Mouse (Mus musculus) c-Kit-positive CD71-positive TER-119-positive erythroid progenitor cells, embryonic 14.5 days (primary cell): ENCODE results near the gene Sox14.

ENCODE experiments used
- DNase-seq: peaks from one replicate; pipeline ENCODE4 v3.0.0-alpha.2; 2013; ENCODE audit warnings: low spot score

The Sox14 gene

GRCm38 (mm10) chr9:99875618-99876372, at the start of gene Sox14:
Sox14 (minus strand) TSS chr9:99876170.
- no peak for DNase-seq

GRCm38 (mm10) chr9:99879311-99879710, 3.3 kb upstream of the Sox14 start:
- no peak for DNase-seq

GRCm38 (mm10) chr9:99878588-99878987, 2.6 kb upstream of the Sox14 start:
- no peak for DNase-seq

DNA sequence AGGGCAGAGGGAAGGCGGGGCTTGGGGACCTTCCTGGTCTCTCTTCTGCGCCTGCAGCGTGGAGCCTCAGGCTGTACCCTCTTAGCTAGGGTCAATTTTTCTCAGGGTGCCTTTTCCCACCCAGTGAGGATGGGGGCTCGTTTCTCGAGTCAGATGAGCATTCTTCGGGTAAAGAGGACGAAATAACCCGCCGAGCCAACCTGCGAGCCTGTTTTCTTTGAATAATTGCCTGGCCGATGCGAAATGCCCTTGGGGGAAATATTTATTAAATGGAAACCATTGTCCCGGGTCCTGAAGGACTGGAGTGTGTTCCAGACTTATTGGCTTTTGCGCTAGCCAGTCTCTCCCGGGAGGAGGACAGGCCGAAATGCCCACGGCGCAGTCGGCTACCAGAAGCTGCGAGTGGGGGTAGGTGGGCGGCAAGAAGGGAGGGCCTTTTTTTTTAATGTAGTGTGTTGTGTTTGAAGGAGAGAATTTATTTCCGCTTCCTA, 1.1 kb upstream of the Sox14 start:
- no peak for DNase-seq

GRCm38 (mm10) chr9:99876373-99877055, 544 bp upstream of the Sox14 start:
- DNase-seq, result no peak

GRCm38 (mm10) chr9:99874735-99875617, 994 bp downstream of the Sox14 start:
- no peak for DNase-seq

DNA sequence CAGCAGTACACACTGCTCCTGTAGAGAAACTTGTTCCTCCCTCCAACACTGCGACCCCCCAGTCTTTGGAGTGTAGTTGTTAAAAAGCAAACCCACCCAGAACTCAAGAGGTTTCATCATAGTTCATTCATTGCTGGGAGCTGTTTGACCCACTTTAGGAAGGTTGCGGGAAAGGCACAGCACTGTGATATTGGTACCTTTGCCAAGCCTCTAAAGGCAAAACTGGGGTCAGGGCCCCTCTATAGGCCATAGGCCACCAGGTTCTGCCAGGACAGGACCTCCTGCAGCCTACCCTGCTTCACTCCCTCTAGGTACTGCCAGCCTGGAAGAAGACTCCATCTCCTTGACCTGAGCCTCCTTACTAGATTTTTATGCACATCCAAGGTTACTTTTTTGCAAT, 2.2 kb downstream of the Sox14 start:
- no peak for DNase-seq

- no peak for DNase-seq
Observed at GRCm38 (mm10) chr9:99873116-99873620, 2.8 kb downstream of the Sox14 start.

DNA sequence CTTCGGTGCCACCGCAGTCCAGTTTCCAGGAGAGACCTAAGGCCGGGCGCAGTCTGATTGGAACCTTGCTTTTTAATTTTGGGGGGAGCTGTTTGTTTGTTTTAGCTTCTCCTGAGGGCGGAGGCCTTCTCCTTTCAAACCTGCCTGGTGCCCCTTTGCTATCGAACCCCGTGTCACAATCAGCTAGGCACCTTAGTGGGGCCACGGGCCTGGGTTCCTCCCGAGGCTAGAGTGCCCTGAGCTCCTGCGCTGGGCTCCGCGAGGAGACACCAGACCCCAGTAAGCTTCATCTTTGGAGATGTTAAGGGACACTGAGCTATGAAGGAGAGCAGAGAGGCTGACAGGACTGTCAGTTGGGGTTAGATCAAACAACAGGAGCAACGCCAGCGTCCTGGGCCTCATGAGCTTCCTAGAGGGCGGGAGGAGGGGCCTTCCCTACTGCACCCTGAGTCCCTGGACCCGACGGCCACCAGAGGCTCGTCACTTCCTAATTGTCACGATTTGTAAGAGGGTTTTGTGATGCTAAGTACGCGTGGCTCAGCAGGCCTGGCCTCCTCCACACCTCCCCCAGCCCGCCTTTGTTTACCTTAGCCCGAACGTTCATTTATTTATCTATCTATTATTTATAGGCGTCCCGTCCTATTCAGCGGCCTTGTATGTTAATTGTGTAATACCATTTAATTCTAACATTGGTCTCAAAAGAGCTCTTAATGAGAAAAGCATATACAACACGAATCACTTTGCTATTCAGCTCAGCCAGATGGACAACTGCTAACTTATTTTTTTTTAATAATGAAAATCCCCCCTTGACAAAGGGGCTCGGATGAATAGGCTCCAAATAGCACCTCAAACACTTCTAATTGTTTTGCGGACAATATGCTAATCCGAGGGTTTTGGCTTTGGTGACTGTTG, 3.5 kb downstream of the Sox14 start:
- no peak for DNase-seq

- no peak for DNase-seq
Observed at GRCm38 (mm10) chr9:99871556-99872203, 4.3 kb downstream of the Sox14 start.

- DNase-seq, result no peak
Observed at GRCm38 (mm10) chr9:99870780-99871555, 5.0 kb downstream of the Sox14 start.

DNA sequence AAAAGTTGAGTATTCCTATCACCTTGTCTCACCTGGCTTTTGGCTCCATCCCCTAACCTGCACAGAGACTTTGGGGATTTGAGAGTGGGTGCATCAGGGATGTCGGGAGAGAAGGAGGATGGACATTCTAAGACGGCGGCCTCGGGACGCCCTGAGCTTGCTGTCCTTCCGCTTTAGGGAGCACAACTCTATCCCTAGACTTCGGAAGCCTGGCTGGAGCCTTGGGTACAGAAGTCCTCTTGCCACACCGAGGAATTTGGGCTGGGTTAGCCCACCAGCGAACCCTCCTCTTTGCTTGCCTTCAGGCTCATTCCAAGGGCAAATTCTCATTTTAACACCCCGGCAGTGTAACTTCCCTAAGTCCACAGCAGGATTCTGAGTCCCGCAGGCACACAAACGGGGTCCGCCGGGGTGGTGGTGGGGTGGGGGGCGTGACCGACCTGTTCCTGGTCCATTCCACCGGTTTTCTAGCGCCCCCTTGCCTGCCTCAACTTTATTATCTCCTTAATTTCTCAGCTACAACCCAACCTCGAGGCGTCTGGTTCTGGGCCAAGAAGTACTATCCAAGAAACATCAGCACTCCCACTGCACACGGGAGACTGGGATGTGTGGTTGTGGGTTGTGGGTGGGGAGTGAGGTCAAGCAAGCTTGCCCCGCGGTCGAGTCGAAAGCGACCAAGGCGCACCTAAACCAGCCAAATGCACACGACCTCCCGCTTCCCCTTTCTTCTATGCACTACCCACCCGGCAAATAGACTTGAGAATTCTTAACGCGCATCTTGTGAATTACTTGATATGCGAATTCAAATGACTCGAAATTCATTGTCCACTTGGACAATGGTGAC, 5.8 kb downstream of the Sox14 start:
- DNase-seq, result no peak

- DNase-seq, result no peak
Observed at GRCm38 (mm10) chr9:99869275-99869674, 6.7 kb downstream of the Sox14 start.

- no peak for DNase-seq
Observed at GRCm38 (mm10) chr9:99868606-99869005, 7.4 kb downstream of the Sox14 start.

DNA sequence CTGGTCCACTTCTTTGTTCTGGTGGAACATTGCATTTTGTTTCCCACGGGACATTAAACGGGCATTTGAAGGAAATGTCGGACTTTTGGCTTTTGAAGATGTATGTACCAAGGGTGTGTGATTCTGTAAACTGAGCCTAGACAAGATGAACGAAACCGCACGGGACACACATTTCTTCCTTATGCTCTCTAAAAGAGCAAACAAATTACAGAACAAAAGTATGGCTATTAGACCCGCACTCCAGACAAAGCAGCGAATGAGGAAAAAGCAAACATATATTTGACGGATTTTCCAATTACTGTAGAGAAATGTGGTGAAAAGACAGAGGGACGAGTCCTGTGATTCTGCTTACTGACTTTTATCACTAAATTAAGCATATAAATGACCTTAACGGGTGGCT, 7.9 kb downstream of the Sox14 start:
- DNase-seq, result no peak

DNA sequence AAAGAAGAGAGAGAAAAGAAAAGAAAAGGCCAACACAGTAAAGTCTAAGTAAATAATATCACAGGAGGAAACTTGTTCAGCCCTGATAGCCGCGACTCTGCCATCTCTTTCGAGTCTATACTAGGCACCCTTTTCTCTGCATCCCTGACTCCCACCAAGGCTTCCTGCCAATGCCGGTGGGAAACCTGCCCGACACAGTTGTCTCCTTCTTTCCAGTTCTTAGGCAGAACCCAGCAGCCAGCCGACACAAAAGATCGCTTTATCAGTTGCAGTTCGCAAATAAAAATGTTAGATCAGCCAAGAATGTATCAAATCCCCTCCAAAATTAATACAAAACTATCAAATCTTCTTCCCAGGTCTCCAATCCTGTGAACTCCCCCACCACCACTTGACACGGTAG, 13.0 kb downstream of the Sox14 start:
- no peak for DNase-seq

DNA sequence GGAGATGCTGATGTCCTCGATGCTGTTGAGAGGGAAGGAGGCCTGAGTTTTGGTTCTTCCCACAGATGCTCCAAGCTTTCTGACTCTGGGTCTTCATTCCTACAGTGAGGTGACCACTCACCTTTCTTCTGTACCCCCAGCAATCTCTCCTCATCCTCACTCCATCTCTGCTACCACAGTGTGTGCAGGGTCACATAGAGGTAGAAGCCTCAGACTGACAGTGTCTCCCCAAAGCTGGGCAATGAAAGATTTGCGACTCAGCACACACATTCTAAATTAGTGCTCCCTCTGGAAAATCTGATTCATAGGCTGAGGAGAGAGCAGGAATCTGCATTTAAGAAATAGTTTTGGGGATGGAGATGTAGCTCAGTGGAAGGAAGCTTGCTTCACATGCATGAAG, 21.5 kb downstream of the Sox14 start:
- no peak for DNase-seq

DNA sequence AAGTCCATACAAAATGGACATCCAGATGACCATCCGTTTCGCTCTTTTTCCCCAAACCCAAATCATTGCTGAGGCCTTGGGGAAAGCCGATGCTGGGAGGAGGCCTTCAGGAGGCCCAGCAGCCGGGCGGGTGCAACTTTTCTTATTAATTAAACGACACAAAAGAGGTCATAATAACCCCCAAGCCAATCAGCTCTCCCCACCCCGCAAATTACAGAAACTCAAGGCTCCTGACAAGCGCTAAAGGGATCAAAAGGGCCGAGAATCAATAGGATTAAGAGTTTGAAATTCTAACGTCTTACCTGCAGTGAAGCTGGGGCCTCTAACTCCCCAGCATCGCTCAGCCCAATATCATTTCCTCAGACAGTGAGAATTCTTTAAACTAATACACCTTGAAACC, 22.6 kb downstream of the Sox14 start:
- DNase-seq, result no peak

GRCm38 (mm10) chr9:99850354-99850753, 25.6 kb downstream of the Sox14 start:
- no peak for DNase-seq
